Mouse (Mus musculus): ENCODE measurements at regions not wholly inside any gene's neighbourhood (a gene's known extent, or its start where the extent isn't known, plus 50 kb on each side); places are given as distances from the start of the nearest gene placed in this dataset.
"Not testable (repeated sequence)": the region's sequence is repeated elsewhere in the genome, so short reads cannot be mapped to it uniquely, and the experiment has no call there.

DNA sequence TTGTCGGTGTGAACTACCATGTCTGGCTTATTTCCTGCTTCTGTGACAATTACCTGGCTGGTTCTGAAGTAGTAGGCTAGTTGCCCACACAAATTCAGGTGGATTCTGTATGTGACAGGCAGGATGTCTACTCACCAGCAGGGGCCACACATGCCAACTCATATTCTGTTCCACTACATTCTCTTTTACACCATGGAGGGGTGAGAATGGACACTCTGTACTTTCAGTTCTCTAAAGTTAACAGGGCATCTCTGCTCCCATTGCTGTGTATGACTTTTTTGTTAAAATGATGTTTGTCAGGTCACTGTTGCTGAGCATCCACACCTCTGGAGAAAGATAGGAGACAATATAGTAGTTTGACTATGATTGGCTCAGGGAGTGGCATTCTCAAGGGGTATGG, 232.3 kb upstream of the Thrb start:
- intact Hi-C loops (cut with DNase I): no loop called here
- DNase-seq: no peak
- no peak overlapping the region for H3K27ac ChIP-seq
- TF ChIP-seq CTCF (IDR thresholded peaks at IDR 0.05): no peak
- H3K4me3 ChIP-seq: no peak overlapping the region

GRCm38 (mm10) chr14:17429157-17429556, 230.9 kb upstream of the Thrb start:
- intact Hi-C loops (cut with DNase I): no loop called here
- Histone ChIP-seq H3K4me3 (no peak overlapping the region), H3K27ac (no peak overlapping the region)
- no peak for DNase-seq
- TF ChIP-seq CTCF (IDR thresholded peaks at IDR 0.05): no peak

GRCm38 (mm10) chr14:17433346-17433745, 226.7 kb upstream of the Thrb start:
- no peak overlapping the region for H3K4me3 ChIP-seq
- H3K27ac ChIP-seq: no peak overlapping the region
- no peak for DNase-seq
- TF ChIP-seq CTCF (IDR thresholded peaks at IDR 0.05): no peak
- intact Hi-C loops (cut with DNase I): no loop called here

GRCm38 (mm10) chr14:17457946-17458345, 202.1 kb upstream of the Thrb start:
- intact Hi-C loops (cut with DNase I): no loop called here
- Histone ChIP-seq H3K27ac (no peak overlapping the region), H3K4me3 (no peak overlapping the region)
- no peak for DNase-seq
- TF ChIP-seq CTCF (IDR thresholded peaks at IDR 0.05): no peak

DNA sequence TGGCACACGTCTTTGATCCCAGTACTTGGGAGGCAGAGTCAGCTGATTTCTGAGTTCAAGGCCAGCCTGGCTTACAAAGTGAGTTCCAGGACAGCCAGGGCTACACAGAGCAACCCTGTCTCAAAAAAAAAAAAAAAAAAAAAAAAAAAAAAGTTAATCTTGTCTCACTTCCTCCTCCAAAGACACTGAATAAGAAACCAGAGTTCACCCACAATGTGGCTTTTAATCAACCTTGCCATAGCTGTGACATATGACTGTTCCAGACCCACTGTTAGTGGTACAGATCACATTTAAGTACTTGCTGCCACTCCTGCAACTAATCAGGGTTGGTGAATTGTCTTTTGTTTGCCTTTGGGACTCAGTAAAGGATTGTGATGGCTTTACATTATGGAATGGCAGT, 181.1 kb upstream of the Thrb start:
- no peak for DNase-seq
- H3K27ac ChIP-seq: no peak overlapping the region
- intact Hi-C loops (cut with DNase I): no loop called here
- no peak for TF ChIP-seq CTCF (IDR thresholded peaks at IDR 0.05)
- H3K4me3 ChIP-seq: no peak overlapping the region

GRCm38 (mm10) chr14:17484866-17485265, 175.2 kb upstream of the Thrb start:
- H3K4me3 ChIP-seq: no peak overlapping the region
- intact Hi-C loops (cut with DNase I): no loop called here
- H3K27ac ChIP-seq: no peak overlapping the region
- TF ChIP-seq CTCF (IDR thresholded peaks at IDR 0.05): no peak
- no peak for DNase-seq

GRCm38 (mm10) chr14:17513756-17514155, 146.3 kb upstream of the Thrb start:
- Histone ChIP-seq H3K27ac (no peak overlapping the region), H3K4me3 (no peak overlapping the region)
- intact Hi-C loops (cut with DNase I): no loop called here
- no peak for TF ChIP-seq CTCF (IDR thresholded peaks at IDR 0.05)
- DNase-seq: no peak

DNA sequence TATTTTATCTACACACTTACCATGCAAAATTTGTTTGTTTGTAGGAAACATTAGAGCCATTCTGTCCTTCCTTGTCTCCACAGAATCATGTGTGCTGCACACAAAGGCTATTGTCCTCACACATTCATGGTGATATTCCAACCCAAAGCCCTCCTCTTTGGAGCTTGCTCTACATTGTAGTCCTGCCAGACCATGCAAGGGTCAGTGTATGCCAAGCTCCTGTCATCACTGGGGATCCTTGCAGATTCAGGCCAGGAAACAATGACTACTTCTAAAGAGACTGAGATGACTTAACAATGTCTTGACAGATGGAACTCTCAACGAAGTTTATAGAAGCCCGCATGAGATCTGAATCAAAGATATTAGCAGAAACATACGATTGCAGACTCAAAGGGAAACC, 137.4 kb upstream of the Thrb start:
- DNase-seq: no peak
- no peak for TF ChIP-seq CTCF (IDR thresholded peaks at IDR 0.05)
- Histone ChIP-seq H3K27ac (no peak overlapping the region), H3K4me3 (no peak overlapping the region)
- intact Hi-C loops (cut with DNase I): no loop called here

- intact Hi-C loops (cut with DNase I): no loop called here
- Histone ChIP-seq H3K27ac (no peak overlapping the region), H3K4me3 (no peak overlapping the region)
- no peak for TF ChIP-seq CTCF (IDR thresholded peaks at IDR 0.05)
- no peak for DNase-seq
These were observed 136.1 kb upstream of the Thrb start for GRCm38 (mm10) chr14:17523916-17524315.

- no peak overlapping the region for H3K27ac ChIP-seq
- intact Hi-C loops (cut with DNase I): no loop called here
- H3K4me3 ChIP-seq: no peak overlapping the region
- no peak for TF ChIP-seq CTCF (IDR thresholded peaks at IDR 0.05)
- no peak for DNase-seq
These were observed 120.7 kb upstream of the Thrb start for GRCm38 (mm10) chr14:17539322-17539721.

DNA sequence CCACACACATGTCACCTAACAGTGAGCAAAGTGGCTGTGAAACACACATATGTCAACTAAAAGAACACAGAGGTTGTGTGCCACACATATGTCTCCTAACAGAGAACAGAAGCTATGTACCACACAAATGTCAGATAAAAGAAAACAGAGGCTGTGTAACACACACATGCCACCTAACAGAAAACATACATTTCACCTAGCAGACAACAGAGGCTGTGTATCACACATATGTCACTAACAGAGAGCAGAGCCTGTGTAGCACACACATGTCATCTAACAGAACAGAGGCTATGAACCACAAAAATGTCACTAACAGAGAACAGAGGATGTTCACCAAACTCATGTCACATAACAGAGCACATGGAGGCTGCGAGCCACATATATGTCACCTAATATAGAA, 103.6 kb upstream of the Thrb start:
- intact Hi-C loops (cut with DNase I): no loop called here
- H3K27ac ChIP-seq: no peak overlapping the region
- H3K4me3 ChIP-seq: no peak overlapping the region
- TF ChIP-seq CTCF (IDR thresholded peaks at IDR 0.05): no peak
- DNase-seq: no peak

- DNase-seq; H3K4me3 ChIP-seq; intact Hi-C loops (cut with DNase I); H3K27ac ChIP-seq: not testable (repeated sequence)
These were observed 100.1 kb upstream of the Thrb start for GRCm38 (mm10) chr14:17560001-17560400.

DNA sequence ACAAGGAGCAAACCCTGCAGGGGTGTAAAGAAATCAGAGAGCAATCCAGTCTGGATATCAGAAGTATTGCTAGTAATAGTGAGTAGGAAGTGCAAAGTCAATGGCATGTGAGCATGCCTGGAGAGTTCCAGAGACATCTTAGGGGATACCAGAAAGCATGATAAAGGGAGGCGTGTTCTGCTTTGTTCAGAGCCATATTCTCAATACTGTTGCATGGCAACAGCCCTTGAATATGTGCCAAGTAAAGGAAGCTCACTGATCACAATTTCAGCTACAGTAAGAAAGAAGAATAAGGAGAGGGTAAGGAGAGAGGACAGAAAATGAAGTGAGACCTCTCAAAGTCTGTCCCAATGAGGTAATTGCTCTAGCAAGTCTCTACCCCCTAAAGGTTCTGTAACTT, 92.1 kb upstream of the Thrb start:
- H3K4me3 ChIP-seq: no peak overlapping the region
- H3K27ac ChIP-seq: no peak overlapping the region
- no peak for DNase-seq
- no peak for TF ChIP-seq CTCF (IDR thresholded peaks at IDR 0.05)
- intact Hi-C loops (cut with DNase I): no loop called here

DNA sequence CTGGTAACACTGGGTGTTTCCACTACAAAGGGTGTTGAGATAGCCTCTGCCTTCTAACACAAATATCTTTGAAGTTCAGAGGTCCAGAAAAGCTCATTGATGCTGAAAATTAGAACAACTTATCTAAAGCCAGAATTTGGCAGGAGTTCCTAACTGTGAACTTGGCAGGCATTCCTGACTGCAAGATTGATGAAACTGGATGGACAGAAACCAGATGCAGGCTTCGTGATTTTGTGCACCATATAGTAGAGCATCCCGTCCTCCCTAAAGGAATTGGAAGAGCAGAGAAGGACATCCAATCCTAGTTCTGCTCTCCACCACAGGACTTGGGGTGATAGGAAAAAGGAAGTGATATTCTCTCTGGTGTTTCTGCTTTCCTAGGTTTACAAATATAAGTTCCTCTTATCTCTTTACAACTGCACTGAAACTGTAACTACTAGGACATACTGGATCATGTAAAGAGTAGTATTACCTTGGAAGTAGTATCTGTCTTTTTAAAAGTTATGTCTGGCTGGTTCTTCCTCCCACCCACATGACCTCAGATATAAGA, 90.9 kb upstream of the Thrb start:
- TF ChIP-seq CTCF (IDR thresholded peaks at IDR 0.05): no peak
- Histone ChIP-seq H3K27ac (no peak overlapping the region), H3K4me3 (no peak overlapping the region)
- intact Hi-C loops (cut with DNase I): no loop called here
- DNase-seq: no peak

- Histone ChIP-seq H3K4me3 (no peak overlapping the region), H3K27ac (no peak overlapping the region)
- TF ChIP-seq CTCF (IDR thresholded peaks at IDR 0.05): no peak
- intact Hi-C loops (cut with DNase I): no loop called here
- peak; percentile 16 for DNase-seq
These were observed 81.3 kb upstream of the Thrb start for GRCm38 (mm10) chr14:17578776-17579175.

Data from gastrocnemius, adult 2 months (tissue).